Mouse (Mus musculus): ENCODE measurements at regions not wholly inside any gene's neighbourhood (a gene's known extent, or its start where the extent isn't known, plus 50 kb on each side); places are given as distances from the start of the nearest gene placed in this dataset.

DNA sequence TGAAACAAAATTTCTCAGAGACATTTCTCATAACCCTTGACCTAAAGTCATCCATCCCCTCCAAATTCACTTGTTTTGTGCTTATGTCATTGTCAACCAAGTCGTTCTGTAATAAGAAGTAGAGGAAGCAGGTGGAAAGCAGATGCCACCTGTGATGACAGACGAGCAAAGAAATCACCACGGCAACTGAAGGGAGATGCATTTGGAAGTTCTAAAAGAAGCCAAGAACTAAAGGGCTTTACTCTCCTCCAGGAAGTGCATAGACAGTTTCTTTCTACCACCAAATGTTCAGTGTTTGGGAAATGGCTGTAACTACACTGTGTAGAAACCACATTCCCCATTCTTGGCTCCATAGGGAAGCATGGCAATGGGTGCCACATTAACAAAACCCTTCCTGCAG, 317.4 kb downstream of the Gm10184 start:
- Histone ChIP-seq H3K27me3 (ENCODE audit: control insufficient read depth, insufficient read depth, insufficient read length) (no peaks in the 10 kb centered on the region), H3K4me3 (no peak overlapping the region), H3K36me3 (ENCODE audit: control insufficient read depth, insufficient read depth) (no peaks in the 10 kb centered on the region), H3K79me2 (ENCODE audit: control insufficient read depth, insufficient read depth) (no peaks in the 10 kb centered on the region), H3ac (ENCODE audit: control insufficient read depth, insufficient read length) (no peak overlapping the region), H3K4me2 (ENCODE audit: low read depth) (no peak overlapping the region)
- TF ChIP-seq MYOG (IDR thresholded peaks at IDR 0.05; ENCODE audit: control insufficient read depth in 1 of 3, insufficient read depth in 1 of 3, insufficient read length in 2 of 3, low read depth in 2 of 3), result no peak

DNA sequence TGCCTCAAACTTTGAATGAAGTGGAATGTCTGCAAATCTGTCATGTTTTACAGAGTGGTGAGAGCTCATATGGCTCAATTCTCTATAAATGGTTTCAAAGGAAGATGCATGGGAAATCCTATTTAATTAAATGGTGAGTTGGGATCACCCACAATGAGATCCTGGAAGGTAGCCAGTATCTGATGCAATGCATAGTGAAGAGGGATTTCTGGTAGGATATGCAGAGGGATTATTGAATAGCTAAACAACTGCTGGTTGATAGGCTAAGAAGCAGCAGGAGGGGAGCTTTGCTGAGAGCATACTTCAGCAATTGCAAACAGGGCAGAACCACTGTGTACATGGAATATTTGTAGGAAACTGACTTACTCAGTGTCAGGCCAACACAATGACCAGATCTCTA, 350.7 kb downstream of the Gm10184 start:
- no peaks in the 10 kb centered on the region for H3K36me3 ChIP-seq (ENCODE audit: control insufficient read depth, insufficient read depth)
- H3K4me3 ChIP-seq, result no peak overlapping the region
- no peaks in the 10 kb centered on the region for H3K27me3 ChIP-seq (ENCODE audit: control insufficient read depth, insufficient read depth, insufficient read length)
- TF ChIP-seq SRF (IDR thresholded peaks at IDR 0.05; ENCODE audit: control insufficient read depth, insufficient read length, low read depth) (no peak), POLR2AphosphoS2 (IDR thresholded peaks at IDR 0.05; ENCODE audit: insufficient read length, low read depth) (no peak), TCF12 (IDR thresholded peaks at IDR 0.05; ENCODE audit: insufficient read depth, poor library complexity, severe bottlenecking) (no peak)
- no peak overlapping the region for H3ac ChIP-seq (ENCODE audit: control insufficient read depth, insufficient read length)
- no peaks in the 10 kb centered on the region for H3K79me2 ChIP-seq (ENCODE audit: control insufficient read depth, insufficient read depth)
- H3K4me2 ChIP-seq (ENCODE audit: low read depth), result no peak overlapping the region

DNA sequence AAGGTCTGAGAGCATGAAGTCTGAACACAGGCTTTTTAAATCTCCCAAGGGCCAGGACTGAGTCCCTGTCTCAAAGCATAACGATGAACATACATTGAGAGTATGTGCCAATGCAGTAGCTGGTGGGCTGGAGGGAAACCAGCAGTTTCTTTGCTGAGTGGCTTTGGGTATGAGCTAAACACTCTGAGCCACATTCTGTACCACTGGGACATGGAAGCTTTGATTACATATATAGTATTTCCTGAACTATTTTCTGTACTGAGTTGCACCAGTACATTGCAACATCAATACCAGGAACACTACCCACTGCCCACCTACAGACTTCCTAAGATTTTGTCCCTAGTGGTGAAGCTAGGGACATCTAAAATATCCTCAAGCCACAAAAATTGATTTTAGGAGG, 354.3 kb upstream of the Fshr start:
- TF ChIP-seq POLR2A (IDR thresholded peaks at IDR 0.05; ENCODE audit: insufficient read length, low read depth) (no peak), USF1 (IDR thresholded peaks at IDR 0.05; ENCODE audit: low read depth) (no peak), MYOD1 (IDR thresholded peaks at IDR 0.05; ENCODE audit: control insufficient read depth in 1 of 3, insufficient read length in 2 of 3, low read depth in 2 of 3) (no peak), SRF (IDR thresholded peaks at IDR 0.05; ENCODE audit: control insufficient read depth, insufficient read length, low read depth) (no peak), TCF12 (IDR thresholded peaks at IDR 0.05; ENCODE audit: insufficient read depth, poor library complexity, severe bottlenecking) (no peak), MYOG (IDR thresholded peaks at IDR 0.05; ENCODE audit: control insufficient read depth in 1 of 3, insufficient read depth in 1 of 3, insufficient read length in 2 of 3, low read depth in 2 of 3) (no peak), MAX (IDR thresholded peaks at IDR 0.05; ENCODE audit: low read depth) (no peak), CEBPB (IDR thresholded peaks at IDR 0.05; ENCODE audit: insufficient read depth, poor library complexity, severe bottlenecking) (no peak)
- Histone ChIP-seq H3K4me2 (ENCODE audit: low read depth) (no peak overlapping the region), H3ac (ENCODE audit: control insufficient read depth, insufficient read length) (no peak overlapping the region), H3K4me3 (no peak overlapping the region), H3K36me3 (ENCODE audit: control insufficient read depth, insufficient read depth) (no peaks in the 10 kb centered on the region), H3K79me2 (ENCODE audit: control insufficient read depth, insufficient read depth) (no peaks in the 10 kb centered on the region), H3K27me3 (ENCODE audit: control insufficient read depth, insufficient read depth, insufficient read length) (no peaks in the 10 kb centered on the region)

DNA sequence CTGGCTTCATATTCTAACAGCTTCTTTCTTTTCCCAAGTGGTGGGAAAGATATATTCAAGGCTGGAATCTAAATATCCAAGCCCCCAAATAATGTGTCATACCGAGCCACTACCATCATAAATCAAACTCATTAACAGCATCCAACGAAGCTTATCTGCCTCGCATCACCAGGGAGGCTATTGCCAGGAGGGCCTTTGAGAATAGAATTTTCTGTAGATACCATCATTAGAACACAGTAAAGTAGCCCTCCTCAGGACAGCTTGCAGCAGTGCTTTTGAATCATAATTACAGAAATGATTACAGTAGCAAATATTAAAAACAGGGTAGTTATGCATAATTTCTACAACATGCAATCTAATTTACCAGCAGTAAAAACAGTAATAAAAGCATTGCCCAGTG, 353.1 kb upstream of the Fshr start:
- Histone ChIP-seq H3K4me3 (no peak overlapping the region), H3K4me2 (ENCODE audit: low read depth) (no peak overlapping the region), H3K27me3 (ENCODE audit: control insufficient read depth, insufficient read depth, insufficient read length) (no peaks in the 10 kb centered on the region), H3ac (ENCODE audit: control insufficient read depth, insufficient read length) (no peak overlapping the region), H3K36me3 (ENCODE audit: control insufficient read depth, insufficient read depth) (no peaks in the 10 kb centered on the region), H3K79me2 (ENCODE audit: control insufficient read depth, insufficient read depth) (no peaks in the 10 kb centered on the region)
- TF ChIP-seq TCF12 (IDR thresholded peaks at IDR 0.05; ENCODE audit: insufficient read depth, poor library complexity, severe bottlenecking) (no peak), CEBPB (IDR thresholded peaks at IDR 0.05; ENCODE audit: insufficient read depth, poor library complexity, severe bottlenecking) (no peak), MYOD1 (IDR thresholded peaks at IDR 0.05; ENCODE audit: control insufficient read depth in 1 of 3, insufficient read length in 2 of 3, low read depth in 2 of 3) (no peak), MYOG (IDR thresholded peaks at IDR 0.05; ENCODE audit: control insufficient read depth in 1 of 3, insufficient read depth in 1 of 3, insufficient read length in 2 of 3, low read depth in 2 of 3) (no peak)

DNA sequence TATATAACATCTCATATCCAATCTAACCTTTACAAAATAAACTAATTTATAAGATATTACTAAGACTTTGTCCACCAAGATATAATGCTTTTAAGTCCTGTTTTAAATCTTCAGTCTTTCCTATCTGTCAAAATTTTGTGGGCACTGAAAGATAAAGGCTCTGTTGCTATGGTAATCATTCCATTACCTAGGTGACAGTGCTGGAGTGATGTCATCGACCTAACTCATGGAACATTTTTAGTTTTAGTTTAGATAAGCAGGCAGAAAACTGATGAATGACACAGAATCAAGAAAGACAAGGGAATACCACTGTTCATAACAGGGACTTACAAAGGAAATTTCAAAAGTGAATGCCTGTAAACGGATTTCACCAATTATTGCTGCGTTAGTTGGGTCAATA, 350.3 kb upstream of the Fshr start:
- H3K4me3 ChIP-seq, result no peak overlapping the region
- no peaks in the 10 kb centered on the region for H3K79me2 ChIP-seq (ENCODE audit: control insufficient read depth, insufficient read depth)
- no peak overlapping the region for H3ac ChIP-seq (ENCODE audit: control insufficient read depth, insufficient read length)
- H3K4me2 ChIP-seq (ENCODE audit: low read depth), result no peak overlapping the region
- TF ChIP-seq POLR2A (IDR thresholded peaks at IDR 0.05; ENCODE audit: insufficient read length, low read depth), result no peak
- no peaks in the 10 kb centered on the region for H3K36me3 ChIP-seq (ENCODE audit: control insufficient read depth, insufficient read depth)
- no peaks in the 10 kb centered on the region for H3K27me3 ChIP-seq (ENCODE audit: control insufficient read depth, insufficient read depth, insufficient read length)

DNA sequence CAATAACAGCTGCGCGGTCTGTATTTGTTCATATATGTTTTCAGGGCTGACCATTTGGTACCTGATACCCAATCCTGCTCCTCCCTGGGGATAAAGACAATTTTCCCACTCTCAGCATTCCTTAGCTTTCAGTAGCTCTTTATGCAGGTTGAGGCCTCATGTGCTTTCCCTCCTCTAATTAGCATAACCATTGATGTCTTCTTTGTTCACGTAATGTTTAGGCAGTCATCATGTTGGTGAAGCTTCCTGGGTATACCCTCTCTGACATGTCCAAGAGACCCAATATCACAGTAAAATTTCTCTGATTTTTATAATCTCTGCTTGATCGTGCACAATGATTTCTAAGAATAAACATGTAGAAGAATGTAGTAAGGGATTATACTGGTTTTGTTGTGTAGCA, 321.4 kb upstream of the Fshr start:
- Histone ChIP-seq H3K4me3 (no peak overlapping the region), H3K4me2 (ENCODE audit: low read depth) (no peak overlapping the region), H3K36me3 (ENCODE audit: control insufficient read depth, insufficient read depth) (no peaks in the 10 kb centered on the region), H3K79me2 (ENCODE audit: control insufficient read depth, insufficient read depth) (no peaks in the 10 kb centered on the region), H3K27me3 (ENCODE audit: control insufficient read depth, insufficient read depth, insufficient read length) (no peaks in the 10 kb centered on the region), H3ac (ENCODE audit: control insufficient read depth, insufficient read length) (no peak overlapping the region)
- TF ChIP-seq TCF12 (IDR thresholded peaks at IDR 0.05; ENCODE audit: insufficient read depth, poor library complexity, severe bottlenecking), result no peak
- TF ChIP-seq MAX (IDR thresholded peaks at IDR 0.05; ENCODE audit: low read depth), result no peak
- TF ChIP-seq POLR2AphosphoS2 (IDR thresholded peaks at IDR 0.05; ENCODE audit: insufficient read length, low read depth), result no peak
- TF ChIP-seq REST (IDR thresholded peaks at IDR 0.05; ENCODE audit: insufficient read depth, insufficient read length), result no peak
- no peak for TF ChIP-seq E2F4 (IDR thresholded peaks at IDR 0.05; ENCODE audit: insufficient read depth)
- no peak for TF ChIP-seq POLR2A (IDR thresholded peaks at IDR 0.05; ENCODE audit: insufficient read length, low read depth)
- TF ChIP-seq USF1 (IDR thresholded peaks at IDR 0.05; ENCODE audit: low read depth), result no peak
- no peak for TF ChIP-seq MYOG (IDR thresholded peaks at IDR 0.05; ENCODE audit: control insufficient read depth in 1 of 3, insufficient read depth in 1 of 3, insufficient read length in 2 of 3, low read depth in 2 of 3)
- no peak for TF ChIP-seq TCF3 (IDR thresholded peaks at IDR 0.05; ENCODE audit: insufficient read length, low read depth)
- TF ChIP-seq CEBPB (IDR thresholded peaks at IDR 0.05; ENCODE audit: insufficient read depth, poor library complexity, severe bottlenecking), result no peak
- no peak for TF ChIP-seq MYOD1 (IDR thresholded peaks at IDR 0.05; ENCODE audit: control insufficient read depth in 1 of 3, insufficient read length in 2 of 3, low read depth in 2 of 3)
